Mouse (Mus musculus): Measurements from ENCODE around the gene Me1.
"Not testable (repeated sequence)": the region's sequence is repeated elsewhere in the genome, so short reads cannot be mapped to it uniquely, and the experiment has no call there.

Me1 gene

DNA sequence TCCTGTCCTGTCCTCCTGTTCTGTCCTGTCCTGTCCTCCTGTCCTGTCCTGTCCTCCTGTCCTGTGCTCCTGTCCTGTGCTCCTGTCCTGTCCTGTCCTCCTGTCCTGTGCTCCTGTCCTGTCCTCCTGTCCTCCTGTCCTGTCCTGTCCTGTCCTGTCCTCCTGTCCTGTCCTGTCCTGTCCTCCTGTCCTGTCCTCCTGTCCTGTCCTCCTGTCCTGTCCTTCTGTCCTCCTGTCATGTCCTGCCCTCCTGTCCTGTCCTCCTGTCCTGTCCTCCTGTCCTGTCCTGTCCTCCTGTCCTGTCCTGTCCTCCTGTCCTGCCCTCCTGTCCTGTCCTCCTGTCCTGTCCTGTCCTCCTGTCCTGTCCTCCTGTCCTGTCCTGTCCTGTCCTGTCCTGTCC lies 98.8 kb downstream of the Me1 start:
- not testable (repeated sequence) for DNase-seq (ENCODE audit: low spot score in 2 of 2)

DNA sequence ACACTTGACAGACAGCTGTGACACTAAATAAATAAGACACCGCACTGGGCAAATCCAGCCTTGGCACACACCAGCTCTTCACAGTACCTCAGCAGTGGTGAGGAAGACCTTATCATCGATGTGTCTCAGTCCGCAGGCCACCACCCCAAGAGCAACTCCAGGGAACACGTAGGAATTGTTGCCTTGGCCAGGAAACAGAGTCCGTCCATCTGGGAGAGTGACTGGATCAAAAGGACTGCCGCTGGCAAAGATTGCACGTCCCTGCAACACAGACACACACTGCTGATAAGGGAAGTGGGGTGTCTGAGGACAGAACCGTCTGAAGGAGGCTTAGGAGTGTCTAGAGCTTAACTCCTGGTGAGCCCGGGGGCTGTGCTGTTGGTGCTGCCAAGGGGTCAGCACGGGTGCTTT lies 101.4 kb downstream of the Me1 start:
- DNase-seq (ENCODE audit: low spot score in 2 of 2): not testable (repeated sequence)

DNA sequence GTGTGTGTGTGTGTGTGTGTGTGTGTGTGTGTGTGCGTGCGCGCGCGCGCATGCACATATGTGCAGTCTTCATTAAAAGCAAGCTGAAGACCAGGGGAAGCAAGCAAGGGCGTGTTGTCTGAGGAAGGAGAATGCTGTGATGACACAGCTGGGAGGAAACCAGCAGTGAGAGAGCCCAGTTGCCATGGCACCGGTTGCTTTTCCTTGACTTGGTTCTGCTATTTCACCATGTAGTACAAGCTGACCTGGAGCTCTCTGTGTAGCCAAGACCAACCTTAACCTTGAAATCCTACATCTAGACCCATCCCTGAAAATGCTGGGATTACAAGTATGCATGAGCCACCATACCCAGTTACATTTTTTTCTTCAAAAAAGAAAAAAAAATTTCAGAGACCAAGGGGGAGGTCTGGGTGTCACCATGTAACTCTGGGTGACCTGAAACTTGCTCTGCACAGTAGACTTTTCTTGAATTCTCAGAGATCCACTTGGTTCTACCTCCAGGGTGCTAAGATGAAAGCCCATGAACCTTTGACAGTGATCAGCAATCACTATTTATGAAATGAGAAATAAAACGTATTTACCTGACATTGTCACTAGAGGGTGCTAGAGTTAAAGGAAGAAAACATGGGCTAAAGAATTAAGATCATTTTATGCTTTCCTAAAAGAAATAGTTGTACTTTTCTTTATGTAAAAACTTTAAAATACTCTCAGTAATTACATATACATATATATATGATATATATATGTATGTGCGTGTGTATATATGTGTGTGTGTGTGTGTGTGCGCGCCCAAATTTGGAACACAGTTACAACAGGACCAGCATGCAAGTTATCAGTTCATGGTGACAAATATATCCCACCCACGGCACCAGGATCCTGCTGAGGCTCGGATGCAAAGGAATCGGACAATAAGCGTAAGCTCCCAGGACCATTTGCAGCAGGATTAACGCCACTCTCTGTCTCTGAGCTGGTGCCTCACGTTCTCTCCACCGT lies 102.8 kb downstream of the Me1 start:
- no peak for DNase-seq (ENCODE audit: low spot score in 2 of 2)

DNA sequence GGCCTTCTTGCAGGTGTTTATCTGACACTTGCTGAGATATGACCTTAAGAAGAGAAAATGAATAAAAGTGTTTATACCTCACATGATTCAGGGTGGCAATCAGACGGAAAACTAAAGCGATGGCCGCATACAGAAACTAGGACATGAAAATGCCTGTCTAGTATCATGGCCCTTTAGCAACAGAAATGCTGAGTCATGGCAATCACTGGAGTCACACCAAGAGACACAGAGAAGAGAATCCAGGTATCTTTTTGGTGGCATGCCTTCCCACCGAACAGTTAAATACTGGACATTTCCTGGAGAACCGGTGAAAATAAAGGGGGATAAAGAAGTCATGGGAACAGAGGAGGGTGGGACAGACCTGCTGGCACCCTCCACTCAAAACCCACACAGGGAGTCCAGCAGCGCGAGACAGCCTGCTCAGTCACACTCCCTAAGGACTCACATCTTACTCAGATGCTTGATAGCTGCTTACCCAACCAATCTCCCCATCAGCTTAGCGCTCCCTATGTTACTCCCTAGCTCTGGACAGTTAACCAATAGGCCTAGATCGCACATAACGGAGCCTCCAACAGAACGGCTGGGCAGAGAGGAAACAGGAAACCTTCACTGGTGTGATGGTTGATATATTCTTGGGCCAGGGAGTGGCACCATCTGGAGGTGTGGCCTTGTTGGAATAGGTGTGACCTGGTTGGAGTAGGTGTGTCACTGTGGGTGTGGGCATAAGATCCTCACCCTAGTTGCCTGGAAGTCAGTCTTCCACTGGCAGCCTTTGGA lies 108.5 kb downstream of the Me1 start:
- no peak for DNase-seq (ENCODE audit: low spot score in 2 of 2)

DNA sequence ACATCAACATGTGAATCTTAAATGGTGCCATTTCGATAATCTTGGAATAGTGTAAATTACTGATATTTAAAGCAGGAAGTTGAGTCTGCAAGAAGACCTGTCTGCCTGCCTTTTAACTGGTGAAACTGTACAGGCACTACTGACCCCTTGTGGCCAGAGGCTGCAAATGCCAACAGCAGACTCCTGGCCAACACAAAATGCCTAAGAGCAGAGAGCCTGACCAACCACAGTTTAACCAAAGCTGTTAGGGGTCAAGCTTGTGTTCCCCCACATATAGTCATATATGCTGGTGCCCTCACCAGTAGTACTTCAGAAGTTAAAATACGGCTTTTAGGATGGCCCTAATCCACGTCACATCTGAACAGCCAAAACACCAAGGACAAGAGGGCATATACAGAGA lies 112.0 kb downstream of the Me1 start:
- peak; percentile 24 to 63 for DNase-seq (ENCODE audit: low spot score in 2 of 2)

DNA sequence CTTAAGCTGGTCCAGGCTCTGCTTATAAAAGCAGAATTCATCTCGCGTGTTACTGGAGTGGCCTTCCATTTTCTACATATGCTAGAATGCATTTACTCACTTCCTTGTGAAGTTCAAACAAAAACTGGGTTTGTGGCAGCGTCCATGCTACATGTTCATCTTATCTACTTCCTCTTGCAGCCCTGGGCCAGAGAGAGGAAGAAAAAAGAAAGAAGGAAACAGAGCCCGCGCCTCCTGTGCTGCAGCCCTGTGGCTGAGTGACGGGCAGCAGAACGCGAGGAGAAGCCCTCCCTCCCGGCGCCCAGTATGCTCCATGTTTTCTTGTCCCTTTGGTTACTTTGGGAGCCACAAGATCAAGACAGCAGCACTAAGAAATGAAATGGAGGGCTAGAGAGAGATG lies 116.1 kb downstream of the Me1 start:
- no peak for DNase-seq (ENCODE audit: low spot score in 2 of 2)

DNA sequence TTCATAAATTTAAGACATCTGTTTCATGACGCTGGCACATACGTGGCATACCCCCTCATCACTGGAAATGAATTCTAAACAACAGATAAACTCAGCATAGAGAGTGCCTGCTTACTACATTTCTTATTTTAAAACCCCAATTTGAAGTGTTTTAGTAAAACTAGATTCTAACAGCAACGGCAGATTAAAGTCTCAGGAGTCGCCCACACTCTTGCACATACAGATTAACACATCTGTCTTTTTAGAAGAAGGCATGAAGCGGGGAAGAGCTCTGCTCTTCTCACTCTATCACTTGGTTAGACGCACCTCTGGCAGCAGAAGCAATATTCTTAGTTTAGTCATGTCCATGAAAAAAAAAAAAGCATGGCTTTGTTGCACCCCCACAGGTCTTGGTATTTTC lies 120.6 kb downstream of the Me1 start:
- no peak for DNase-seq (ENCODE audit: low spot score in 2 of 2)

DNA sequence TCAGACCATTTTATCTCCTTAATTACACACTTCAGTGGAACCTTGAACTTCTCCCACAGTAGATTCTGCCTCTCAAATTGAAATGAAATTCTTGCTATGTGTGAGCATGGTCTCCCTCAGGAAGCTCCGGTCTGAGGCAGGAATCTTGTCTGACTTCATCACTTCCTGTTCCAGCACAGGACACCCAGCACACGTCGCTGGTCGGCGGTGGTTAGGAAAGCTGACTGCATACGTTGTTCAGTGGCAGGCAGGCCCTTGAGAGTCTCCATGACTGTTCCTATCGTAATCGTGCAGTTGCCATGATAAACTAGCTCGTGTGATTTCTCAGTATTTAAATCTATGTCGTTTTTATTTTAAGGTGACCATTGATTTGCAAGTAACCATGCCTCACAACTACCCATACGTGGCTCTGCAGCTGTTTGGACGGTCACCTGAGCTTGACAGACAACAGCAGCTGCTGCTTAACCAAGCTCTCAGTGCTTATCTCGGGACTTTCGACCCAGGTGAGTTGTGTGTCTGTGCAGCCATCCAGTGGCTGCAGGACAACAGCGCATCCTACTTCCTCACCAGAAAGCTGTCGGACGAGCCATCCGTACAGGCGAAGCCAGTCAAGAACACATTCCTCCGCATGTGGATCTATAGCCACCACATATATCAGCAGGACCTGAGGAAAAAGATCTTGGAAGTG lies 122.0 kb downstream of the Me1 start:
- DNase-seq (ENCODE audit: low spot score in 2 of 2): no peak

DNA sequence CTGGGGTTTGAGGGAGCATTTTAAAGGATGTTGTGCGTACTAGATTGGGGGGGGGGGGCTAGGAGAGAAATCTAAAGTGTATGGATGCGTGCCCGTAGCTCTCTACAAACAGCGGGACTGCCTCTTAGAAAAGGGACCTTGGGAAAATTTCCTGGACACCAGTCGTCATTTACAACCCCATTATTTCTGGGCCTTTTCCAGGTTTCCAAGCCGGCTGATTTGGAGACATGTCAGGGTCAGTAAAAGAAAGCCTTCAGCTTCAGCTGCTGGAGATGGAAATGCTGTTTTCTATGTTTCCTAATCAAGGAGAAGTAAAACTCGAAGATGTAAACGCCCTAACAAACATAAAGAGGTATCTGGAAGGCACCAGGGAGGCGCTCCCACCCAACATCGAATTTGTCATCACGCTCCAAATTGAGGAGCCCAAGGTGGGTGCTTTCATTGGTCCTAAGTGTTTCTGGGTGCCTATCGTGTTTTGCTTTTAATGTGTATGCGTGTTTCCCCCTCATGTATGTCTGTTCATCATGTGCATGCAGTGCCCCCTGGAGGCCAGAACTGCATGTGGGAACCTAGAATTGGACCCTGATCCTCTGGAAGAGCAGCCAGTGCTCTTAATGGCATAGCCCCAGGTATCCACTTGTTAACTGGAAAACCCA lies 123.0 kb downstream of the Me1 start:
- DNase-seq (ENCODE audit: low spot score in 2 of 2): peak; percentile 66 to 71

DNA sequence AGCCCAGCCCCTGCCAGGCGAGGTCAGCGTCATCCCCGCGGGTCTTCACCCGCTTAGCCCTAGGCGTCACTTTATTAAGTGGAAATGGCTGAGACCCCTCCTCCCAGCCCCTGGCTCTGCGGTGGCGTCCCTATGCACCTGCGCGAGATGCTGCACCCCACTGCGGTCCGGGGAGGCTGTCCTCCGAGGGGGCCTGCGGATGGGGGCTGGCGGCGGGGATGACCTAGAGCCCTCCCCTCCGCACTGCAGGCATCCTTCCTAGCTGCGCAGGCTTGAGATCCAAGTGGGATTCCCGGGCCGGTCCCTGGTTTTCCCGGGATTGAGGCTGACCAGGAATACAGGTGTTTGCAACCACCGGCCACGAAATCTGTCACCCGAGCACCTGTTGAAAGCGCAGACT lies 123.6 kb downstream of the Me1 start:
- no peak for DNase-seq (ENCODE audit: low spot score in 2 of 2)

DNA sequence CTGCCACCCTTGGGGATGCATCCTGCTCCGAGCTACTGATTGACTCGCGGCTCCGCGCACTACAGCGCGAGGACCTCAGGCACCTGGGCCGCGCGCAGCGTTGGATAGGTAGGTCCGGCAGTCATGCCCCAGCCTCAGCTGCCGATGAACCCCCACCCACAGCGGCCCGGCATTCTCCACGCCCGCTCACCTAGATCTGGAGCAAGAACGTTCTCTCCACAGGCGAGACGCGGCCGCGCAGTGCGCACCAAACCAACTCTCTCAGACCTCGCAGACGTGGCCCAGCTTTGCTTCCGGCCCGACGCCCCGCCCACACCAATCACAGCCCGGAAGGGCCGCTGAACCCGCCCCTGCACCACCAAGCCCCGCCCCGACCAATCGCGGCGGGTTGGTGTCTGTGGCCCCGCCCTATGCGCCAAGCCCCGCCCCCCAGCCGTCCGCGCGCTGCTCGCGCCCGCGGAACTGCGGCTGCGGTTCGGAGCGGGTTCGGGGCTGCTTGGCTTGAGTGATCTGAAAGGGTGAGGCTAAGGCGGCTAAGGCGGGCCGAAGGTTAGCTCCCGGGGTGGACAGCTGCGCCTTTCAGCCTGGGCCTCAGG lies 124.1 kb downstream of the Me1 start, which contains the start of the genes Pgm3 and Rwdd2a:
Pgm3 (minus strand) TSS at position 303 of the 596 bp plus-strand sequence.
Rwdd2a (plus strand) TSS at position 452 of the 596 bp plus-strand sequence.
- DNase-seq (ENCODE audit: low spot score in 2 of 2): peak; percentile 93 to 94

DNA sequence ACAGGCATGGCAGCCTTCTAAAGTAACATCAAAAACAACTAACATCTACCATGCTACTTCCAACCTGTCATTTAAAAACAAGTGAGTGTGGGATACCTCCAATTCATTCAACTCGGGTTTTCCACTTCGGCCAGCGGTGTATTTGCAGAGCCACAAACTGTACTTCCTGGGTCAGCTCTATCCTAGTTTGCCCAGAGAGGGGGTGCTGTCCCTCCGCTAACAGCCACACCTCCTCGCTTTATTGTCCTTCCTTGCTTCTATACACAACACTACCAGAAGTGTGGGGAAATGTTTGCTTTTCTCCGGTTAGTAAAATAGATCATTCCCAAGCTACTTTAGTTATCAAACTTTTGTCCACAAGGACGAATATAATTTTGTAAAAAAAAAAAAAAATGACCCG lies 124.8 kb downstream of the Me1 start:
- no peak for DNase-seq (ENCODE audit: low spot score in 2 of 2)

DNA sequence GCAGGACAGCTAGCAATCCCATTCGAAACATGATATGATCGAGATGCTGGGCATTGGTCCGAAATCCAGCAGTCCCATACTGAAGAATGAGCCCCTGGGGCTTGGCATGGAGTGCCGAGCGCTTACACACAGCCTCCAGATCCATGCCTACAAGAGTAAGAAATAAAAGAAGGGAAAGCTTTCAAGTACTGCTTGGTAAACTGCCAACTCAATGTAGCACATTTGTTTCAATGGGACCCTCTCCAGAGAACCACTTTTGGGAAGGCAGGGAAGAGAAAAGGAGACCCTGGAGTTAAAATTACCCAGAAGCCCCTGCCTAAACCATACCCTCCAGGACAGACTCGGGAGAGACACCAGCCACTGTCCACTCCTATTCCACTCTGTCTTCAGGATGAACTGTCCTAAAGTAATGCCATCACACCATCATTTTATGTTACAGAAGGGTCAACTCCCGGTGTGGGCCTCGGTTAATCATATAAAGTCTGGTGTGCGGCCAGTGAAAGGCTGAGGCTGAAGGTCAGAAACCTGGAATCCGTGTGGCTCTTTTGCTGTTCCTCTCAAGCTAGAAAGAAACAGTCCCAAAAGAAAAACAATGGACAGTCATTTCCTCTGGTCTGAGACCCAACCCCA lies 125.4 kb downstream of the Me1 start:
- DNase-seq (ENCODE audit: low spot score in 2 of 2): no peak

DNA sequence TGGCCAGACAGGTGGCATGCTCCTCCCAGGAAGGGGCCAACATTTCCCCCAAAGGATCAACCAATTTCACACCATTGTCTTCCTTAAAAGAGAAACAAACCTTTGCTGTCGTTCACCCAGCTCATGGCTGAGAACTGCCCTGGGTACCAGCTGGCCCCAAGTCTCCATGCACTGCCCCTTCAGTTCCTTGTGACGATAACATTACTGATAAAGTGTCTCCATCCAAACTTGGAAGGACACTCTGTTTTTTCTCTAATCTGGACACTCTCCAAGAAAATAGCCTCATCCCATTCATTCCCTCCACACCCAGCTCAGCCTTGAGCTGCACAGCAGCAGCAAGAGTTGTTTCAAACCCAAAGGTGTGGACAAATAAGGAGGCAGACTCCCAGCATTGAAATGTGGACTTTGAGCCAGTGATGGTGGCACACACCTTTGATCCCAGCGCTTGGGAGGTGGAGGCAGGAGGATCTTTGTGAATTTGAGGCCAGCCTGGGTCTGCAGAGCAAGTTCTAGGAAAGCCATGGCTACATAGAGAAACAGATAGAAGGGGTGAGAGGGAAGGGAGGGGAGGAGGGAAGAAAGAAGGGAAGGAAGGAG lies 126.3 kb downstream of the Me1 start:
- no peak for DNase-seq (ENCODE audit: low spot score in 2 of 2)

DNA sequence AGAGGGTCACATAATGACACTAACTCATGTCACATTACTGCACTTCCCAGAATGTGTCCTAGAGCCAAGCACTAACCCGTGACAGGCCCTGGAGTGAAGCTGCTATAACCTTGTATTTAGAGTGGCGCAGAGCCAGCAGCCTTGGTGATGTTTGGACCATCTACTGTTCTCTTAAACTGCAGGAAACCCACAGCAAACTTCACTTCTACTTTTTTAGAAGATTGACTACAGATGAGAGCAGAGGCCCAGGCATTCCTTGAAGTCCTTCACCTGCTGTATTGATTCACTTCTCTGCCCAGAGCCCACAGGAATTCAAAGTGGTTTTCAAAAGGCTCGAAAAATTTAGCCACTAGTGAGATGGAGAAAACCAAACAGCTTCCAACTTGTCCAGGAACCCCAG lies 135.2 kb downstream of the Me1 start:
- no peak for DNase-seq (ENCODE audit: low spot score in 2 of 2)

DNA sequence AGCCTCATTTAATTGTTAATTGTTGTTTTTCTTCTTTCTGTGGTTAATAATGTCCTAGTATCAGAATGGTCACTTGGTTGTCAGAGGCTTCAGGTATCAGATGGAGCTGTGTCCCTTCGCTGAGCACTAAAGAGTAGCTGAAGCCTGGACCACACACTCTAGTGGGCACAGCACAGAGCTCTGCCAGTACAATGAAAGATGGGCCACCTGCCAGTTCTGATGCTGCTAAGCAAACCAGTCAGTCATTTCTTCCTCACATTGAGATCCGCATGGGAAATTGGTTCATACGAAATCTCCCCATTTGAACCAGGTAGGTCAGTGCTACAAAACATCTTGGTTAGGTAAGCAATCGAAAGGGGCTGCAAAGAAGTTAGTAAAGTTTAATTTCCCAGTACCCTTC lies 141.1 kb downstream of the Me1 start:
- no peak for DNase-seq (ENCODE audit: low spot score in 2 of 2)

DNA sequence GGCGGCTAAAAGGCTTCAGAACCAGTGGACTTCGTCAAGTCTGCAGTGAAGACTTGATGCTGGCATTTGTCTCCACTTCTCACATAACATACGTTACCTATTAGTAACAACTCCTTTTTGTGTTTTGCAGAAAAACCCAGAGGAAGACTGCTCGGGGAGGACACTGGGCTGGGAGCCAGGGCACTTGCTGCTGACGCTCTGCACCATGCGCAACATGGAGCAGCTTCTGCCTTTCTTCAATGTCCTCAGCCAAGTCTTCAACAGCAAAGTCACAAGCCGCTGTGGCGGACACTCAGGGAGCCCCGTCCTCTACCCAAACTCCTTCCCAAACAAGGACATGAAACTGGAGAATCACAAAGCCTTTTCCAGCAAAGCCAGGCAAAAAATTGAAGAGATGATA lies 141.9 kb downstream of the Me1 start:
- DNase-seq (ENCODE audit: low spot score in 2 of 2): no peak

DNA sequence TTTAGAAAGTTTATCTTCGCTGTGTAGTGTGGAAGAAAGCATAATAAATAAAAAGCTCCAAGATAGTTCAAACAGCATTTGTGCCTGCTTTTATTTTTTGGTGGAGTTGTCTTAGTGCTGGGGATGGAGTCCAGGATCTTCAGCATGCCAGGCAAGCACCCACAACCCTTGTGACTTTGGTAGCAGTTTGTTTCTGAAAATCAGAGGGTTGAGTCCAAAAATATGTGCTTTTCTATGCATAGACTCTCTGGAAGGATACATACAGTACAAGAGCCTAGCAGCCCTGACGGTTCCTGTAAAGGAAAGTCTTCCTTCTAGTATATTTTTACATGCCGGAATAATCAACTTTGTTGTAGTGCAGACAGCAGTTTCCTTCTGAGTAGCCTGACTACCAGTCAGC lies 145.0 kb downstream of the Me1 start:
- DNase-seq (ENCODE audit: low spot score in 2 of 2): no peak

DNA sequence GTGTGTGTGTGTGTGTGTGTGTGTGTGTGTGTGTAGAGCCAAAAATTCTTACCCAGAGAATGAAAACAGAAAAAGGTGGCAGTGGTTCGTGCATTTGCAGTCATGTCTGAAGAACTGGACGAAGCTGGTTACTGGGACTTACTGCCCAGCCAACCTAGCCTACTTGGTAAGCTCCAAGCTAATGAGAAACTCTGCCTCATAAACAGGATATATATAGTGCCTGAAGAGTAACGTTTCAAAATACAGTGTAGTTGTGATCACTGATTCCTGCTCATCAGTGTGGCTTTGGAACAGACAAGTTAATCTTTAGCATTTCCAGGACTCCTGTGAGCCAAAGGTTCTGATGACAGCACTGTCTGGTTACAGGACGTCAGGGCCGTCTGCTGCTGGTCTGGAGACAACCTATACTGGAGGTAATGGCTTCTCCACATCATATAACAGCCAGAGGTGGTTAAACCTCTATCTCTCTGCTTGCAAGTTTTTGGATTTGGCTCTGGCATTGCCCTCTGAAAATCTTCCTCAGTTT lies 146.1 kb downstream of the Me1 start:
- no peak for DNase-seq (ENCODE audit: low spot score in 2 of 2)

DNA sequence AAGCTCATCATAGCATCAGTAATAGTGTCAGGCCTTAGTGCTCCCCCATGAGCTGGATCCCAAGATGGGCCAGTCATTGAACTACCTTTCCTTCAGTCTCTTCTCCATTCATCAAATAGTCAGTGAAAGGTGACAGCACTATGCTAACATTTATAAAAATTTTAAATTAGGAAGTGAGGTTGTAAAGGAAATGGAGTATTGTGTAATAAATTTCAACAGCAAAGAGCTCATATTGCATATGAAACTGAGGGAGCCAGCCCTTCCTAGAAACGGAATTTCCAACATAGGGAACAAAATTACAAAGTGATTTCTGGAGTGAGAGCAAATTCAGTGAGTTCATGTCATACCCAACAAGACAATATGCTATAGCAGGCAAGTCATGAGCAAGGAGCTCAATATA lies 151.2 kb downstream of the Me1 start:
- DNase-seq (ENCODE audit: low spot score in 2 of 2): no peak

Data from heart, adult 9 months (tissue).